Mouse (Mus musculus) layer of hippocampus, adult 9-11 months (tissue): ENCODE measurements around the gene Abcg8.

ENCODE experiments used
- DNase-seq: peaks from one replicate; pipeline ENCODE4 v3.0.0; 2022

The Abcg8 gene

DNA sequence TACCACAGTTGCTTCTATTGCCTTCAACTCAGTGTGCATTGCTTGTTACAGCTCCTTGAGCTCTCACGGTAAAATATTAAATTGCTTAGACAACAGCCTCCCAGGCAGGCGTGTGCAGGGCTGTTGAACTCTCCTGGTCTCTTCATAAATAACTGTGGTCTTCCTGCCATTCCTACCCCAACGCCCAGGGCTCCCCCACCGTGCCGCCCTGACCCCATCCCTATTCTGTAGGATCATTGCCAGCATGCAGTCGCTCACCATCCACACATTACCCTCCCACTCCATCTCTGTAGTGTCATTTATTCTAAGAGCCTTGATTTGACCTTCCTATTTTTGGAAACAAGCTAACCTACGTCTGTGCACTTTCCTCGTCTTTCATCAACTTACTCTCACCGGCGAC lies 11.0 kb upstream of the Abcg8 start:
- DNase-seq: no peak

DNA sequence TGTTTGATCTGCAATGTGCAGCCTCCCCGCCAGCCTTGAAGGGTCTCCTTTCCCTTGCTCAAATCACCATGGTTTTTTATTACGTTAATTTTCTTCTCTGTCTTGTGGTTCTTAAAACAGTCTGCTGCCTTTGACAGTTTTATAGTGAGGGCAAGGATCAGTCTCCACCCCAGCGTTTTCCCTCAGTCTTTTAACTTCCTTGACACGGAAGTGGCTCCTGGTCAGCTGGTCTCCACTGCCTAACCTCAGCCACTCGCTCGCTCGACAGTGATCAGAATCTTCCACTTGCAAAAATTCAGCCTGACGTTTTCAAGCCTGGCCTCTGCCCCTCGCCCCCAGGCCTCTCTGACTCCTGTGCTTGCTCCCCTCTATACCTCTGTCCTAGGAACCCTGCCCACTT lies 10.4 kb upstream of the Abcg8 start:
- no peak for DNase-seq

- DNase-seq: no peak
These were observed 8.3 kb upstream of the Abcg8 start for GRCm38 (mm10) chr17:84667848-84668247.

DNA sequence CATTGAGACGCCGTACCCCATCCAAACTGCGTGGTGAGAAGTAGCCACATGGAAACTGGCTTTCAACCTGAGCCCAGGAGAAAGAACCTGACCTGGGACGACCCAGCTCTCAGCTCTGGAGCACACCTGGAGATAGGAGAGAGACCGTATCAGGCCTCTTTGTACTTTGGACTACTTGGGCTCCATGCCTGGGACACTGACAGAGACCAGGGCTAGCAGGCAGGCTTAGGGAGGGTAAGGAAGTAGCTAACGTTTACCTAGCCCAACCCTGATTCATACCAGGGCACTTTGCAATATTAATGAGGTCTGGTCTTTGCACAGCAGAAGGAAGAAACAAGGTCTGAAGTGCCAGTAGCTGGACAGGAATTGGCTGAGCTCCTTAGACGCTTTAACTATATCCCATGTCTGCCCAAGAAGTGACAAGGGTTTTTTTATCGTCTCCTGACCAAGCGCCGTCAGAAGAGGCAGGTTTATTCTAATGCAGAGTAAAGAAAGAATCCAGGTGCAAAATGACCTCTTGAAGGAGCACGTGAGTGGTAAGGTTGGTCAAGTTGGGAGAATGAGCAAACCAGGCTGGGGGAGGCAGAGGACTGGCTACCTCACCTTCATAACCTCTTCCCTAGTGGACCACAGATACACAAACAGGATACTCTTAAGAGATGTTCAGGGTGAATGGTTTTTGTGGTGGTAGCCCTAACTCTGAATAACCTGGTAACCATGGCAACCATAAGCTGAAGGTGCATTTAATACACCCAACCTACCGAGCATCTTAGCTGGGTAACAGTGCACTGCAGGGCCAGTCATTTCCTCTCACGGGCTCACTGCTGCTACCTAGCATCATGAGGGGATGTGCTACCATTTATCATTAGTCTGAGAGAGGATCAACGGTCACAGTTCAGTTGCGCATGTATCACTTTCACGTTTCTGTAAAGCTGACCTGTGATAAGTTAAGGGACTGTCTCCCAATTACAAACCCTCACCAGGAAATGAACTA lies 3.4 kb upstream of the Abcg8 start:
- no peak for DNase-seq

GRCm38 (mm10) chr17:84674048-84674447 lies 2.1 kb upstream of the Abcg8 start:
- no peak for DNase-seq

DNA sequence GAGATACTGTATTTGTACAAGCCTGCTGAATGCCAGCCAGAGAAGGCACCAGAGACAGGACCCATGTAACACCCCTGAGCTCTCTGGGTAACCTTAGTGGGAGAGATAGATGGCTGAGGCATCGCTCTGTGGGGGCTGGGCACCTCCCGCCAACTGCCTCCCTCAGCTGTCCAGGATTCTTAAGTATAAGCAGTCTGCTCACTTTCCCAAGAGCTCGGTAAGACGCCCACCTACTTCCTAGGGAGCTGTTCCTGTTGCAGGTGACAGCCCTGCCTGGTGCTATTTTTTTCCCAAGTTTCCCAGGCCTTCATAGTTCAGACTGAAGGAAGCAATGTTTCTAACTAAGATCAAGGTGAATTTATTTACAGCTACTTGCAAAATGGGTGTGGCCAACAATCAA lies 898 bp upstream of the Abcg8 start:
- DNase-seq: peak; percentile 22

- DNase-seq: no peak
These were observed 1.5 kb downstream of the Abcg8 start for GRCm38 (mm10) chr17:84677595-84677994.

DNA sequence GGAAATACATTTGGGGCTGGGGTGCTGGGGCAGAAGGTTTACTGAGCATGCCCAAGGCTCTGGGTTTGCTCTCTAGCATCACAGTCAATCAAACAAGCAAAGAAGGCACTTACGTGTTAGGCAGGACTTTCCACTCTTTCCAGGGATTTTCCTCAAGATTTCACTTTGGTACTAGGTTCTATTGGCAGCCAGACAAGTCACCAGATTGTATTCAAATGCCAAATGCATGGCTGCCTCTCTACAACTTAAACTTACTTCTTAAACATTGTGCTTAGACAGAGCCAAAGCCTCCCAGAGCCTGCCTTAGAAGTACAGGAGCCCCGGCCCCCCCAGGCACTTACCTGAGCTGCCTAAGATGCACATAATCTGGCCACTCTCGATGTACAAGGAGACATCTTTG lies 5.6 kb downstream of the Abcg8 start:
- no peak for DNase-seq

DNA sequence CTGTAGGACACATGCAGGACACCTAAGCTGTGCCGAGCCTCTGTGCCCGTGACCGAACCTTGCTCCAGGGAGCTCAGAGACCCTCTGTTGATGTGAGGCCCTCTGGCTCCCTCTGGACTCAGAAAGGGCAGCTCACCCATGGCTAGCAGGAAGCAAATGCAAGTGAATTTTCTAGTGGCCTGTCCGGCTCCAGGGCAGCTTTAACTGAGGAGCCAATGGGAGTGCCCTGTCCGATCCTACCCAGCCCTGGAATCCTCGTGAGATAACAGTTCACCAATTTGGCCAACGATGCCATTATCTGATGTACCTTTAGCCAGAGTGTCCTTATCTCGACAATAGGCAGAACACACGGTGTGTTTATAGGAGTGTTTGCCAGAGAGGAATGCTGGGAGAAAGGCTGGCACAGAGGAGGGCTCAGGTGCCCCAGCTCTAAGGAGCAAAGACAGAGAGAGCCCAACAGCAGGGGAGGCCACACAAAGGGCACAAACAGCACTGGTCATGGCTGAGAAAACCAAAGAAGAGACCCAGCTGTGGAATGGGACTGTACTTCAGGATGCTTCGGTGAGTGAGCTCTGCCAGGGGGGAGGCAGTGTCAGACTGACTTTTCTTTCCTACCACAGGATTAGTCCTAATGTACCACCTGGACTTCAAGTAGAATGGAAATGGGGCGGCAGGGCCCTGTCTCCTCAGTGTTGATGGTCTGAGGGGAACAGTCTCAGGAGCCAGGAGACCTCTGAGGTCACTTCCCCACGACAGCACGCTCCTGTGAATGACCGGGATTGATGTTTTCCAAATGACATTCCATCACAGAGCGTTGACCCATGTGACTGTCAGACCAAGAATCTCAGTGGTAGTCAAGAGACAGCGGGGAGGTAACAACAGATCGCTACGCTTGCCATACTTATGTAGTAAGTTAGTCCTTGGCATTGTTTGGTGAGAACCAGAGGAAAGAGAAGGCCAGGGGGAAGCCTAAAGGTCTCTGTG lies 6.9 kb downstream of the Abcg8 start, which contains the start of gene Abcg5:
Abcg5 (minus strand) TSS at position 278 of the 984 bp plus-strand sequence.
- DNase-seq: no peak

- DNase-seq: no peak
These were observed 8.2 kb downstream of the Abcg8 start for GRCm38 (mm10) chr17:84684284-84684683.

- DNase-seq: no peak
These were observed 9.2 kb downstream of the Abcg8 start for GRCm38 (mm10) chr17:84685286-84685685.

GRCm38 (mm10) chr17:84687994-84688393 lies 11.9 kb downstream of the Abcg8 start:
- no peak for DNase-seq

GRCm38 (mm10) chr17:84688834-84689233 lies 12.7 kb downstream of the Abcg8 start:
- DNase-seq: no peak

- DNase-seq: no peak
These were observed 13.2 kb downstream of the Abcg8 start for GRCm38 (mm10) chr17:84689316-84689715.

- no peak for DNase-seq
These were observed 14.0 kb downstream of the Abcg8 start for GRCm38 (mm10) chr17:84690111-84690510.

GRCm38 (mm10) chr17:84693741-84694140 lies 17.6 kb downstream of the Abcg8 start:
- no peak for DNase-seq

DNA sequence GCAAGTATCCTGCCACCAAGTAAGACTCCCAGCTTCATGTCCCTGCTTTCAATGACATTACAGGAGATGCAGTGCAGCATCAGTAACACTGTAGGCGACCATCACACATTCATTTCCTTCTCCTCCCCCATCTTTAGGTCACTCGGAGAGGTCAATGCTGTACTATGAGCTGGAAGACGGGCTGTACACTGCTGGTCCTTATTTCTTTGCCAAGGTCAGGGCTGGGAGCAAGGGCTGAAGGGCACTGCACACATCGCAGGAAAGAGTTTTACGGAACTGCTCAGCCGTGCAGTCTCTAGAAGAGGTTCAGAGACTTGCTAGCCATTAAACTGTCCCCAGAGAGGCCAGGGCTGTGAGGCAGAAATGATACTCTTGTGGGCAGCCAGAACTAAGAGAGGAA lies 20.4 kb downstream of the Abcg8 start:
- DNase-seq: no peak

- DNase-seq: peak; percentile 63
These were observed 22.6 kb downstream of the Abcg8 start for GRCm38 (mm10) chr17:84698727-84699126.

DNA sequence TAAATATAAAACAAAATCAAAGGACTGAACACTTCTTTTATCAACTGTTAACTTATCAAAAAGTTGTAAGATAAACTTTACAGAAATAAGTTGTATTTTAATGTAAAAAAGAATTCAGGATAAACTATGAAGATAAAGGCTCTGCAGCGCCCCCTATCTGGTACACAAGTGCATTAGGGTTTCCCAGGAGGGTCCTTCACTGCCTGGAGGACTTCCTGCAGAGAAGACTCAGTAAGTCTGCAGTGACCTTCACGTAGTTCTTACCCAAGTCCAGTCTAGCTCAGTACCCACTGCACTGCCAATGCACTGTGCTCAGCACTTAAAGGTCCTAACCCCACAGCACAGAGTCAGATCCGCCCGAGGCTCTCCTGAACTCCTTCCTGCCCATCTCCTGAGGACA lies 31.3 kb downstream of the Abcg8 start:
- no peak for DNase-seq

- DNase-seq: no peak
These were observed 32.7 kb downstream of the Abcg8 start for GRCm38 (mm10) chr17:84708818-84709217.

DNA sequence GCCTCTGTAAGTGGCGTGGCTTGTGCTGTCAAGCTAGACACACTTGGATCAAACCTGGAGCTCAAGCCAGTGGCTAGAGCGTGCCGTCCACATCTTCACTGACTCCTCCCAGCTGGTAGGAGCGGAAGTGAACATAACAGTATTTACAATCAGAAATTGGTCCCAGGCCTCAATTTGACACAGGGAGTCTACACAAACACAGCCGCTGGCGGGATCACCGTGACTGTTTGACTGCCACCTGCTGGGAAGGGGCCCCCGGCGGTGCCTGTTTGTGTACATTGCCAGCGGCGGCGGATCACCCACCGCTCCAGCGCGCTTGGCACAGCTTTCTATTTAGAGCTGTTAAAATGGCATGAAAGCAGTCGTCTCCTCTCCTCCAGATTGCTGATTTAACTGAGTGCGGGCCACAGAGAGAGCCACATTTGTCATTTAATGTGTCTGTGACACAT lies 33.3 kb downstream of the Abcg8 start:
- peak; percentile 11 for DNase-seq

DNA sequence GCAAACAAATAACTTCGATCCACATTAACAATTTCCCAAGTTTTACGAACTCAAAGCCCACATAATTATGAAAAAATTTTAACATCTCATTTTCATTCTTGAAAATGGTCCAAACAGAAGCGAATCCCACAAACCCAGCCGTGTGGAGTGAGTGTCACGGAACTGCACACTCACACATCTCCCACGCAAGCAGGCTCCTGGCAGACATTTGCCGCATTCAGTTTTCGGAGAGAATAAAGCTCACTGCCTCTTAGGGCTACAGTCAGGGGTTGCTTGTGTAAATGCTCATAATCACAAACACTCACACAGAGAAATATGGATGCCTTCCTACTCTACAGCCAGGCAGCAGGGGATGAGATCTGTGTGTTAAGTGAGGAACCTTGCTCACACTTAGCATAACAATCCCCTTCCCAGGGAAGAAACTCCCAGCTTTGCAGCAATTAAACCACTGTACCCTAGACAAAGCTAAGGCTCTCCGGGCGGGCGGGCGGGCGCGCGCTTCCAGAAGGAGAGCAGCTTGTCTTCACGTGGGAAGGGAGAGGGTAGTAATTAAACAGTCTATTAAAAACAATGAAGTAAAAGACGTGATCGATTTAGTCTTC lies 37.6 kb downstream of the Abcg8 start:
- peak; percentile 59 for DNase-seq

- DNase-seq: no peak
These were observed 38.8 kb downstream of the Abcg8 start for GRCm38 (mm10) chr17:84714930-84715329.
